Mouse (Mus musculus) 3134 (cell line): Measurements from ENCODE around the gene Cmtm5.
A peak's percentile ranks its signal among the peaks of the same experiment; 100 is the strongest.

Source experiments
- DNase-seq: peaks from one replicate; pipeline ENCODE4 v3.0.0-alpha.2; 2011; ENCODE audit warnings: low spot score; ENCODE audit not compliant: insufficient read length; ENCODE audit errors: extremely low read depth

Gene Cmtm5

DNA sequence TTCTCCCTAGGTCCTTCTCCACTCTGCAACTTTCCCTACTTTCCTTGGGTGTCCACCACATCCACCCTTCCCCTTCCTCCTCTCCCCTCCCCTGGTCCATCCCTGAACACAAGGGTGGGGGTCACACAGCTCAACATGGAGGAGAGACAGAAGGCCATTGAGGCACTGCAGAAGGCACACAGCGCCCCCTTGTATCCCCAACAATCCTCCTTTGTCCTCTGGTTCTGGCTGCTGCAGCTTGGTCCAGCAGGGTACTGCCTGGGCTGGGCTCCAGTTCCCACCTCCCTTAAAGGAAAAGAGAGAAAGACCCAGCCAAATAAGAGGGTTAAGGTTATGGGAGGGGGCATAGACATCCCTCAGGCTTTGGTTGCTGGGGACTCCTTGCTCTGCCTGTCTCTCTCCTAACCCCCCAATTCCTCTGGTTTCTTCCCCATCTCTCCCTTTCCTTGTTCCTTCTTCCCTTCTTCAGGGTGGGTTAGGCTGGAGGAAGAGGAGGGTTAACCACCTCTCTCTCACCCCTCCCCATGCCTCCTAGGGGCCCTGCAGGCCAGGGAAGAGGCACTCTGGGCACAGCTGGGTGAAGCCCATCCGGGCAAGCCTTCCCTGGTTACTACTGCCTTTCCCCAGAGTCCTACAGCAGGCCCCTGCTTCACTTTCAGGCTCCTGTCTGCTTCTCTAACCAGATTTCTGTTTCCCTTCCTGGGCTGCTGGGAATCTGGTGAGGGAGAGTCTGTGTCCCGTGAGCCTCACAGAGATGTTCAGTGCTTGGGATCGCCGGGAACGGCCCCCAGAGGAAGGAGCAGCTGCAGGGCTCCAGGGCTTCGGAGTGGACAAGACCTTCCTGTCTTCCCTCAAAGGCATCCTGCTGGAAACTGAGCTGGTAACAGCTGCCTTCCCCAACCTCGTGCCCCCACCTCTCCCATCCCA is at the start of gene Cmtm5:
TSS of gene Cmtm5 (plus strand) at position 358 of the 927 bp plus-strand sequence.
- no peak for DNase-seq

DNA sequence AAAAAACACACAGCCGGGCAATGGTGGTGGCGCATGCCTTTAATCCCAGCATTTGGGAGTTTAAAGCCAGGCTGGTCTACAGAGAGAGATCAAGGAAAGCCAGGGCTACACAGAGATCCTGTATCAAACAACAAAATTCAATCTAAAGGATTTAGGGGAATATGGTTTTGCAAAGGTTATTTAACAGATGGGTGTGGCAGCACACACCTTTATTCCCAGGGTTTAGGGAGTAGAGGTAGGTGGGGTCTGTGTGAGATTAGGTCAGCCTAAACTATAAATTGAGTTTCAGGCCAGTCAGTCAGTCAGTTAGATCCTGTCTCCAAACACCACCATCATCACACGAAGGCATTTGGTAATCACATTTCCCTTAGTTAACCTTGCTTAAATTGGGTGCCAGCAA is 43.9 kb upstream of the Cmtm5 start, which contains the start of gene Pabpn1:
TSS of gene Pabpn1 (plus strand) at position 301 of the 400 bp plus-strand sequence.
- DNase-seq: no peak

DNA sequence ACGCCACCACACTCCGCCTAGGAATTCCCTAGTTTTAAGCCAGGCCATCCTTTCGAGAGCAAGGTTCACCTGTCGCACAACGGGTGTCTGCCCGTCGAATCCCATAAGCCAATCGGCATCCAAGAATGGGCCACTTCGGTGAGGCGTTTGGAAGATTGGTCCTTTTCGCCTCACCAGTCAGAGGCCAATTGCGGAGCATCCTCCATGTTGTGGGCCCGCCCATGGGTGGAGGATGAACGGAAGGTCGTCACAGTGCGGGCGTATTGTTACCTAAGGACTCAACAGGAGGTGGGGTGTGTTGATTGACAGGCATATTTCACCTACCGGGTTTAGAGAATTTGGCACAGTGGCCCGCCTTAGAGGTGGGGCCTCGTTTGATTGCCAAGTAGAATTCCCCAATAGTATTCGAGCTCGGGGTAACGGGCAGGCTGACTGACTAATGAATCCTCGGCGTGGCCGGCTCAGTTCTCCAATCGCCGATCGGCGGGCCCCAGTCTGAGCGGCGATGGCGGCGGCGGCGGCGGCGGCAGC is 42.3 kb upstream of the Cmtm5 start:
- DNase-seq: peak; percentile 93

DNA sequence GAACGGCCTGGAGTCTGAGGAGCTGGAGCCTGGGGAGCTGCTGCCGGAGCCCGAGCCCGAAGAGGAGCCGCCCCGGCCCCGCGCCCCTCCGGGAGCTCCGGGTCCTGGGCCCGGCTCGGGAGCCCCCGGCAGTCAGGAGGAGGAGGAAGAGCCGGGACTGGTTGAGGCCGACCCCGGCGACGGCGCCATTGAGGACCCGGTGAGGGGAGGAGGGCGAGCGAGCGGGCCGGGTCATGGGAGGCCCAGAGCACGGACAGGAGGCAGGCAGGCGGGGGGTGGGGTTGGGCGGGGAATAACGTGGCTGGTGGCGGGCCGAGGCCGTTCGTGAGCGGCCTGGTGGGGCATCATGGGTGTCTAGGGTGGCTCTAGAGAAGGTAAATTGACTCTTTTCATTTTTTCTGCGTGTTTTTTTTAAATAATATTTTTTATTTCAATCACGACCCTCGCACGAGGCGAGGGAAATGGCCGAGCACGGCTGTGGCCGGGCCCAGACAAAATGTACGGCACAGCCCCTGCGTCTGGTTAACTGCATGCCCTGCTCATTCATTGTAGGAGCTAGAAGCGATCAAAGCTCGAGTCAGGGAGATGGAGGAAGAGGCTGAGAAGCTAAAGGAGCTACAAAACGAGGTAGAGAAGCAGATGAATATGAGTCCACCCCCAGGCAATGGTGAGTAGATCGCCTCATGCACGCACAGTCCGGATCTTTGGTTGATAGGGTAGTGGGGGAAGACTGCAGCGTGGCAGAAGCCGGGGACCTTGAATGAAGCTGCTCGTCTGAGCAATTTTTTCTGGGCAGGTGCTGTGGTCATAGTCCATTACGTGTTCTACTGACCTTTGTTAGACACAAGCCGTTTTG is 41.5 kb upstream of the Cmtm5 start:
- peak; percentile 66 for DNase-seq

DNA sequence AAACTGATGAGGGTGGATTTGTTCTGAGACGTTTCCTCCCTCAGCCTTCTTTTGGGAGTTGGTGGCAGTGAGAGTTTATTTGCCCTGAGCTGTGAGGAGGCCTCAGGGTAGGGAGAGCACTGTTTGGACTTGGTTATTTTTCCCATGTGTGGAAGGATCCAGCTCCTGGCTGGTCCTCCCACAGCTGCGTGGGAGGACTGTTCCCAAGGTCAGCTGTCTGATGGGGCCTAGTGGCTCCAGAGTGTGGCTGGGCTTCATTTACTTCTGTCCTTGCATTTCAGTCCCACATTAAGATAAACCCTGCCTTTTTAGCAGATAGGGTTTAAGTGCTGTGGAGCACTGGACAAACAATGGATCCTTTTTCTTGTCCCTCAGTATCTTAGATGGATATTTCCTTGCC is 38.6 kb upstream of the Cmtm5 start:
- DNase-seq: no peak

DNA sequence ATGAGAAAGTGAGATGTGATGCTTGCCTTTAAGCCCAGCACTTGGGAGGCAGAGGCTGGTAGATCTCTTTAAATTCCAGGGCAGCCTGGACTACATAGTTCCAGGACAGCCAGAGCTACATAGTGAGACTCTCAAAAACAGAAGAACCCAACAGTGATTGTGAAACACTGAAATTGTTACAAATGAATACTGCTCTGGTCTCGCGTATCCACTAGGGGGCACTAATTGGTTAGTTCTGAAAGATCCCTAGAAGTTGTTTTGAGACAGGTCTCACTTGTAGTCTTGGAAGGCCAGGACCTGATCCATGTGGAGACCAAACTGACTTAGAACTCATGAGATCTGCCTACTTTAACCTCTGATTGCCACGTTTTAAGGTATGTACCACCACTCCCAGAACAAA is 35.7 kb upstream of the Cmtm5 start:
- no peak for DNase-seq

DNA sequence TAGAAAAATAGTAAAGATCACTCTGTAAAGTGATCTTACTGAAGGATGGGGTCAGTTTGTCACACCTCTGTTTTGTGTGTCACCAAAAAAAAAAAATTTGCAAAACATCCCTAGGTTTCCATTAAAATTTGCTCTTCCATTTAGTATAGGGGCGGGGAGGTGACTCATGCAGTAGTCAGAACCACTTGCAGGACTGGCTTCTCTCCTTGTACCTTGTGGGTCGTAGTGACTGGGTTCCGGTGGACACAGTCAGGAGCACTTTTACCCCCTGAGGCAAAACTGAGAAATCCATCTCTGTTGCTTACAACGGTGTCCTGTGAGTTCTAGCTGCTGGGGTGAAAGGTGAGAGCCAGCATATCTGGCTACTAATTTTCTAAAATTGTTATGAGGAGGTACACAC is 32.4 kb upstream of the Cmtm5 start:
- DNase-seq: peak; percentile 38

DNA sequence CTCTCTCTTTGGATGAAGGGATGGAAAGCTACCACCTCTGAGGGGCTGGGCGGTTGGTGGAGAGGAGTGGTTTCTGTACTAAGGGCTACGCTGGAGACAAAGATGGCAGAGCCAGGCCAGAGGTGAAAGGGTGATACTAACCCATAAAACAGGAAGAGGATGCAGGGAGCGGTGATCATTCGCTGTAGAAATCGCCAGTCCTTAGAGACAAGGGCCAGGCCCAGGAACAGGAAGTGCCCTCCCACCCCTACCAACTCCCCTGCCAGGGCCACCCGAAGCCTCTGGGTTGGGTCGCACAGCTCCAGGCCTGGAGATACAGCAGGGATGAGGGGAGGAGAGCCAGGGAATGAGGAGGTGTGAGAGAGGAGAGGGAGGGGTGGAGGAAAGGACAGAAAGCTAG is 27.4 kb upstream of the Cmtm5 start:
- no peak for DNase-seq

DNA sequence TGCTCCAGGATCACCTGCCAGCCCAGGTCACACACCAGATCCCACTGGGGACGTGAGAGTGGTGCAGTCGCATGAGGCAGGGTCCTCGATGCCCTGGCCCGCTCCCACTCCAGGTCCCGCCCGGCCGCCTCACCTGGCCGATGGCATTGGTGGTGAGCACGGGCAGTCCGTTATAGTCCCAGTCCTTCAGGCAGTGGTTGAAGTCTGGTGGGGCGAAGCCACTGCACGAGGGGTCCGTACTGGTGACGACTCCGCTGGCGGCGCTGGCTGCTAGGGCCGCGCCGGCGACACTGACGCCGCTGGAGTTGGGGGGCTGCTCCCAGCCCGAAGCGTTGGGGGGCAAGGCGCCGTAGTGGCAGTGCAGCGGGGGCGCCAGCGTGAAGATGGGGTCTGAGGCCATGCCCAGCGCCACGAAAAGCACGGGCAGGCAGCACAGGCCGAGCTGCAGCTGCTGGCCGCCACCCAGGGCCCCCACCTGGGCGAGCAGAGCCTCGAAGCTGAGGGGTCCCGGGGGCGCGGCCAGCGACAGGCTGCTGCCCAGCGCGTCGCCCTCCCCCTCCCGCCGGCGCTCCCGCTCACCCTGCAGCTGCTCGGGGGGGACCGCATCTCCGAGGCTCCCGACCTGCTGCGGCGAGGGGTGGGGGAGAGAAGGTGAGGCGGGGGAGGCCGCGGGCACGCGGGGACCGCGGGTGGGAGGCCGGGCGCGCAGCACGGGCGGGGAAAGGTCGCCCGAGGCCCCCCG is 23.8 kb upstream of the Cmtm5 start:
- no peak for DNase-seq

DNA sequence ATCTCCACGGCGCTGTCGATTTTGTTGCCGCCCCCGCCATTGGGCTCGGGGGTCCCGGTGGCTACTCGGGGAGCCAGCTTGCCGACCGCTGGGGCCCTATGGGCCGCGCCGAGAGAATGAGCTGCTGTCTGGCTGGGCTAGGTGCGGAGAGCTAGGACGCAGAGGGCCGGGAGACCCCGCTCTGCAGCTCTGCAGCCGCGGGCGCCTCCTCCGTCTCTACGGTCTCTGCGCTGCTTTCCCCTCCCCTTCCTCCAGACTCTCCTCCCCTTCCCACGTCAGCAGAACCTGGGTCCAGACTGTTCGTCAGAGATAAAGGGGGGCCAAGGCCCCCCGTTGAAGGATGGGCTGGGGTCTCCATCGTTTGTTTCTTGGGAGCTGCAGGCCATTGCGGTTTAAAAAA is 23.2 kb upstream of the Cmtm5 start, which contains the start of gene Slc22a17:
TSS of gene Slc22a17 (minus strand) at position 247 of the 400 bp plus-strand sequence.
- DNase-seq: no peak

DNA sequence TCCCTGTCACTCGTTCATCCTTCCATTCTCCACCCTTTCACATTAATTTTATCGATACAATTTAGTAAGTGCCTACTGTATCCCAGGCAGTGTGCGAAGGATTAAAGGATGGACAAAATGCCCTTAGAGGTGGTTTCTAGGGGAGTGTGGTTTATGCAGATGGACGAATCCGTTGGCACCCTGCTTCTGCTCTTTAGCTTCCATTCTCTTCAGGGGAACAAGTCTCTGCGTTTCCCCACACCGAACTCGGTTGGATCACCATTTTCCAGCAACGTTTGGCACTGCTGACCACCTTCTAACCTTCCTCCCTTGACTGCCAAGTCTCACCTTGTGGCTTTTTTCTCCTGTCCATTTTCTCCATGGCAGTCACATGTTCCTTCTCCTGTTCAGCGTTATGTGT is 22.7 kb upstream of the Cmtm5 start:
- DNase-seq: no peak

DNA sequence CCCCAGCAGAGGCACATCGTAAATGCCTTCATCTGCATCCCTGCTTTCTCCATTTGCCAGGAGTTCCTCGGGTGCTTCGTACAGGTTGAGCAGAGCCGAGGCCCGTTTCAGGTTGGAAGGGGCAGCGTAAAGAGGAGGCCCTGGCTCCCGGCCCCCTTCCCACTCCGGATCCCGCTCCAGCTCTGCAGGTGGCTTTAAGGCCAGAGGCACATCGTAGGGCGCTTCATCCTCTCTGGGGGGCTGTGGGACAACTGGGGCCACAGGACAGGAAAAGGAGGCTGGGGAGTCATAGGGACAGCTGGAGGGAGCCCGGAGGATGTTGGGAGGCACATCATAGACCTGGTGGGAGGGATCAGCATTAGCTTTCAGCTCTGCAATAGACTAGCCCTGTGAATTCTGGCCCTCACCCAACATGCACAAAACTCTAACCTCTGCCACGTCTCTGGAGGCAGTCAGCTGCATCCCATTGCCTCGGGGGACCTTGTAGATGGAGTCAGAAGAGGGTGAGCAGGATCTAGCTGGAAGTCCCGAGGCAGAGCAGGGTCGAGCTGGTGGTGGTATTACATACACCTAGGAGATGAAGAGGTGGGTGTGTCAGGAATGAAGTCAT is 15.9 kb upstream of the Cmtm5 start:
- DNase-seq: no peak

DNA sequence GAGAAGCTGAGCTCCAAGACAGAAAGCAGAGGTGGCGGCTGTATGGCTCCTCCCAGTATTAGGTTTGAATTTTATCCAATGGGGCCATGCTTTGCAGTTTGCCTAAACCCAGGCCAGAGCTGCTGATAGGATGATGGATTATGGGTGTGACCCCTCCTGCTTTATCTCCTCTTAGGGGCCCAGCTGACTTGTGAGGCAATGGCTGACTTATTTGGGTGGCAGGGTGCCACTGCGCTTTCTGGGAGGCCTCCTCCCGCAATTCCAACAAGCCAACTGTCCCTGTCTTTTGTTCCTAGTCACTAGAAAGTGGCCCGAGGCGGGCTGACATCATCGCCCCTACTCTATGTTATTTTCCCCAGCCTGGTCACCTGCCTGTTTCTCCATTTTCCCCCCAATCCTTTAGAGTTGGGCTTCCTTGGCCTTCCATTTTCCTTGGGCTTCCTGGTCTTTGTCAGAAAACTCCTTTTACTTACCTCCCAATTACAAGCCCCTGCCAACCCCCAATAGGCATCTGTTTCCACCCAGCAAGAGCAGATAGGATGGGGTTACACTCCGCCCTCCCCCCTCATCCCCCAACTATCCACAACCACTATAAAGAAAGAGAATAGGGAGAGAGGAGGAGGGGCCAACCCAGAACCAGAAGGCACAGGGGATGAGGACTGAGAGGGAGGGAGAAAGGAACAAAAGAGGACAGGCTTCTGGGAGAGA is 11.3 kb upstream of the Cmtm5 start:
- DNase-seq: peak; percentile 45

DNA sequence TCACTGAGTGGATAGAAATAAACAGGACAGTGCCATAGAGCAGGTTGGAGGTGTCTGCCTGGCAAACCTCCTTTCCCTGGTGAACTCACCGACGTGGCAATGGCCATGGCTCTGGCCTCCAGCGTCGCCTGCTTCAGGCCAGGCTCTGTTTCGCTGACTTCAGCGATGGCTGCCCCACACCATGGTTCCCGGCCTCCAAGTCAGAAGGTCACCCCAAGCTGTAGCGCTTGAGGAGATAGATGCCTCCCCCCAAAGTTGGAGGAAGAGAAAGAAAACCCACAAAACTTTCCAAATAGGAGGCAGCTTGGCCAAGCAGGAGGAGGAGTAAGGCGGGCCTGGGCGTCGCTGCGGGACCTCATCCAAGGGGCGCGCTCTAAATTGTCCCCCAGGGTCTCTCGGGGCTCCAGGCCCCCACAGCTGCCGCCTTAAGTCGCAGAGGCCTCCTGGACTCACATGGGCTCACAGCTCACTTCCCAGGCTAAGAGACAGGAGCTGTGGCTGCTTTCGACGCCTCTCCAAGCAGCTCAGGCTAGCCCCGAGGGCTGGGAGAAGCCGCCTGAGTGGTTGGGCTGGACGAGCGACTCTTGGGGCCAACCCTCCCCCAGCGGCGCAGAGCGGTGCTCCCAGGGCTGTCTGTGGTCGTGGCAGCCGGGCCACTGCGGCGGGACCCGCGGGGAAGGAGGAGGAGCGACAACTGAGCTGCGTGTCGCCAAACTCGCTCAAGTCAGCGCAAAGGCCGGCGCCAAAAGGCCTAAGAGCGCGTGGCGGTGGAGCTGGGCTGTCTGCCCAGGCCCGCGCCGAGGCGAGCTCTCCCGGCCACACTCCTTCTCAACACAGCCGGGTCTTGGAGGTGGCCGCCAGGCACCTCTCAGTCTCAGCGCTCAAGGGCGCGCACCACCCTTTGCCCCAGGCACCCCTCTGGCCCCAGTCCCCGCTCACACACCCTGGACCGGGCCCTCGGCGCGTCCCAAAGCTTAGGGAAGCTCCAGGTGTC is 10.4 kb upstream of the Cmtm5 start, which contains the start of gene Efs:
TSS of gene Efs (minus strand) at position 778 of the 994 bp plus-strand sequence.
- DNase-seq: no peak

DNA sequence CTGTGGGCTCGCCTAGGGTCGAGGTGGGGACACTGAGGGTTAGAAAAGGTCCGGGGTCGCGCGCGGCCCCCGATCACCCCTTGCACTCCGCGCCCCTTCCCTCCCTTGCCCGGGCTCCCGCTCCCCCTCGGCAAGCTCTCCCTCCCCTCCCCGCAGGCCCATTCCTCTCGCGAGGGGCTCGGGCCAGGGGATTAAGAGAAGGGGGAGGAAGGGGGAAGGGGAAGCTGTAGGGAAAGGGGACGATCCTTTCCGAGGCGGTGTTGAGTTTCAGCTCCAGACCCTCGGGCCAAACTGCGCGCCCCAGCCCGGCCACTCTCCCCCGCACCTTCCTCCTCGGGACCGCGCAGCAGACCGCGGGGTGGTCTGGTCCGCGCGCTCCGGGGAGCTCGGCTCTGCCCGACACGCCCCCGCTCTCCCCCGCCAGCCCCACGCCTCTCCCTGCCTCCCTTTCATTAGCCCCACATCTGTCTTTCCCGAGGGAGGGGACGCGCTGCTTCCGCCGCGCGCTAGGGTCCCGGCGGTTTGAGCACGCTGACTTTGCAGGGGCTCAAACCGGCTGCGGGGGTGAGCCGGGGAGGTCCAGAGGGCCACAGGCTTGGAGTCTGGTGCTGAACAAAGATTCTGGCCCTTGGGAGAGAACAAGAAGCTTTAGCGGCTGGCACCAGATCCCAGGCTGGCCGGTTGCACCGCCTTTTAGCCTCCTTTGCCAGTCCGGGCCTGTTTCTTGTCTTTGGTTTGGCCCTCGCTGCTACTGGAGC is 9.5 kb upstream of the Cmtm5 start:
- DNase-seq: no peak

DNA sequence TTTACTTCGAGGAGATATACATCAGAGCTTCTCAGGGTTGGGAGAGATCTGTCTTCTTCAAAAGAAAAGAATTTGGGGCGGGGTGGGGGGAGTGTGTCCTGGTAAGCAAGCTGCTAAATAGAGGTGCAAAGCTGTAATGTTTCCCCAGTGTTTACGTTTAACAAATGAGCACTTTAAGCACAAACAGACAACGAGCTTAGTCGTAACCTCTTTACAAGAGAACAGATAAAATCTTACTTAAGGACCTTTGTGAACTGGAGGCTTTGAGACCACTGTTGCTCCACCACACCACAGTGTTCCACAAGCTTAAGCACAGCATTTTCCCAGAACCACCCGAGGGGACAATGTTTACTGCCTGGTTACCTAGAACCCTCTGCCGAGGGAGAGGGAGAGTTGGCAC is 8.8 kb upstream of the Cmtm5 start:
- no peak for DNase-seq

DNA sequence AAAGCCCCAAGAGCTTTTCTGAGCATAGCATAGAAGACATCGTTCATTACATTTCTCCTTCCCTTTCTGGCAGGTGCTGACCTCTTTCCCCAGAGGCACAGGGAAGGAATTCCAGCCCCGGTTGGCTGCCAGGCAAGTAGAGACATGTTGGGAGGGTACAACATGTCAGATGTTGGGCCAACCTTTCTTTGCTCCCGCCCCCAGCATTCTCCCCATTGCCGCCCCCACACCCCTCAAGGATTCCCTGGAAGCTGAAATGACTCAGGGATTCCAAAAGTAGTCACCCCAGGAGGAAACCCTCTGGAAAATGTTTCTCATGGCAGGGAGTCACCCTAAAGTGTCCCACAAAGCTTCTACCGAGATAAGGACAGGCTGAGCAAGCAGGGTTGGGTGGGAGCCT is 6.3 kb upstream of the Cmtm5 start:
- no peak for DNase-seq
